Mouse (Mus musculus) gastrocnemius, adult 2 months (tissue): ENCODE measurements around the gene Lrrc42. TPM values are rescaled to one million over a fixed set of nuclear protein-coding genes. Genes with fewer than 3 reads are reported as not detected.

Source experiments
- DNase-seq: peaks from one replicate; pipeline ENCODE4 v3.0.0; 2022
- H3K27ac ChIP-seq: fragments of 200-600 bp; 2 replicates; pipeline ENCODE4 v1.8.1; 2022; ENCODE audit warnings: mild to moderate bottlenecking
- H3K4me3 ChIP-seq: fragments of 200-600 bp; 2 replicates; pipeline ENCODE4 v1.8.1; 2022; ENCODE audit warnings: mild to moderate bottlenecking, moderate library complexity
- CTCF ChIP-seq: fragments of 200-600 bp; IDR thresholded peaks from 2 replicates; pipeline ENCODE4 v1.8.1; 2022; ENCODE audit warnings: antibody characterized with exemption, mild to moderate bottlenecking, moderate library complexity
- intact Hi-C: fragments of 180-260 bp; cut with DNase I; formaldehyde crosslinking; loops from one replicate; pipeline ENCODE4 v1.15.1; 2025
- total RNA-seq, 2 experiments: library from RNA; stranded (reverse); gene quantifications; 2 replicates each; pipeline ENCODE4 v1.2.3; 2021

Gene Lrrc42
- total RNA-seq, 2 experiments from 2014 or later: 8.0 to 8.2 TPM

GRCm38 (mm10) chr4:107210483-107211097, 42.7 kb downstream of the Lrrc42 start:
- Histone ChIP-seq H3K27ac (no peak overlapping the region), H3K4me3 (no peak overlapping the region)
- intact Hi-C loops: no loop called here
- DNase-seq: no peak
- TF ChIP-seq CTCF: no peak

DNA sequence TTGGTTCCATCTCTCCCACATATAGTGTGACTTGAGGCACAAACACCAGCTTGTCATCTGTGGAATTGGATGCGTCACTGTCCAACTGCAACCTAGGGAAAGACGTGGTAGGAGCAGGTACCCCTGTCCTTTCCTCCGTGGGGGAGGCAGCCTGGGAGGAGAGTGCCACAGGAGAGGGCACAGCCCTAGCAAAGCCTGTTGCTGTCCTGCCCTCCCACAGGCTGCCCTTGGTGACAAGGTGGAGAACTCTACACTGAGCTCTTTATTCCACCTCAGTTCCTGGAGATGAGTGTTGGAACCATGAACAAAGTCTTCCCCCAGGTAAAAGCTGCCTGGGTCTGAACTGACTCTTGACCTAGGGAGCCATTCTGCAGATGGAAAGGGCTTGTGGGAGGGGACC, 44.5 kb downstream of the Lrrc42 start, which contains the start of gene Ldlrad1:
Gene Ldlrad1 (plus strand): TSS at position 301 of the 400 bp plus-strand sequence.
- H3K27ac ChIP-seq: no peak within 1 kb of the TSS
- intact Hi-C loops: no loop called here
- TF ChIP-seq CTCF: no peak
- no peak for DNase-seq
- no peak within 1 kb of the TSS for H3K4me3 ChIP-seq

GRCm38 (mm10) chr4:107207016-107207415, 46.3 kb downstream of the Lrrc42 start:
- TF ChIP-seq CTCF: no peak
- intact Hi-C loops: no loop called here
- Histone ChIP-seq H3K4me3 (no peak overlapping the region), H3K27ac (no peak overlapping the region)
- no peak for DNase-seq

DNA sequence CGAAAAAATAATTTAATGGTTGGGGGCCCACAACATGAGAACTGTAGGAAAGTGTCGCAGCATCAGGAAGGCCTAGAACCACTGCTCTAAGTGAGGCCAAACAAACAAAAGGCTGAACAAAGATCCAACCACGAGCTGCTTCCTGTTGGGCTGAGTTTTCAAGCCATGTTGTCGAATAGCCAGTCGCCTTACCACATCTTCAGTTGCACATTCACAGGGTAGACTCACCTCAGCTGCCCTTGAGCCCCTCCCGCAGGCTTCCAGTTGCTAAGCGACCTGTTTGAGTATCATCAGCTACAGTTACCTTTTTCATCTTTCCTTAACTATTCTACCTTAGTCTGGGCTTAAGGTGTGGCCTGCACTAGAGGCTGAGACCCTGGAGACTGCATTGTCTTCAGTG, 50.3 kb downstream of the Lrrc42 start:
- H3K4me3 ChIP-seq: no peak overlapping the region
- no peak overlapping the region for H3K27ac ChIP-seq
- intact Hi-C loops: no loop called here
- no peak for TF ChIP-seq CTCF
- DNase-seq: no peak

- Histone ChIP-seq H3K27ac (no peak overlapping the region), H3K4me3 (no peak overlapping the region)
- no peak for DNase-seq
- intact Hi-C loops: no loop called here
- TF ChIP-seq CTCF: no peak
These were observed 51.6 kb downstream of the Lrrc42 start for GRCm38 (mm10) chr4:107201779-107202178.

- Histone ChIP-seq H3K27ac (no peak overlapping the region), H3K4me3 (no peak overlapping the region)
- DNase-seq: no peak
- TF ChIP-seq CTCF: no peak
- intact Hi-C loops: loop anchor here (5.0 kb wide), 1 partner anchor 44 kb away; no protein-coding TSS in a partner anchor
These were observed 55.3 kb downstream of the Lrrc42 start for GRCm38 (mm10) chr4:107198072-107198471.

- Histone ChIP-seq H3K27ac (no peak overlapping the region), H3K4me3 (no peak overlapping the region)
- no peak for DNase-seq
- intact Hi-C loops: loop anchor here (5.0 kb wide), 1 partner anchor 46 kb away; no protein-coding TSS in a partner anchor
- TF ChIP-seq CTCF: no peak
These were observed 56.9 kb downstream of the Lrrc42 start for GRCm38 (mm10) chr4:107196454-107196853.

GRCm38 (mm10) chr4:107193841-107194240, 59.5 kb downstream of the Lrrc42 start:
- no peak for TF ChIP-seq CTCF
- Histone ChIP-seq H3K27ac (no peak overlapping the region), H3K4me3 (no peak overlapping the region)
- intact Hi-C loops: no loop called here
- DNase-seq: no peak

DNA sequence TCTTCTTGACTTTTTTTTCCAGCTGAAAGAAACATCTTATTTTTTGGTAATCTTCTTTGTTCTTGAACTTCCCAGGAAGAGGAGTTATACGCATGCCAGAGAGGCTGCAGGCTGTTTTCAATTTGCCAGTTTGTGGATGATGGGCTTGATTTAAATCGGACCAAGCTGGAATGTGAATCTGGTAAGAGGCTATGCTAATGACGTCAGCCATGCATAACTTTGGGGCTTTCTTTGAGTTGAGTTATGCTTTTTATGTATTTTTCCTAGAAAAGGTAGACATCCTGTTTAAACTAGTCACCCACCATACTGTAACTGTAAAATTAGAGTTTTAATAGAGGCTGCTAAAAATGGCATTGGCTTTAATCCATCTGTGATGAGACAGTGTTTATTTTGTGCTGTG, 67.6 kb downstream of the Lrrc42 start:
- Histone ChIP-seq H3K27ac (no peak overlapping the region), H3K4me3 (no peak overlapping the region)
- TF ChIP-seq CTCF: no peak
- no peak for DNase-seq
- intact Hi-C loops: no loop called here

Other genes with a start within 250 kb of the Lrrc42 start
- 10 to 100 TPM; 80.8 to 97.5 TPM for gene Mrpl37, start 186.7 kb downstream of the Lrrc42 start, total RNA-seq
- 10 to 100 TPM; 16.3 to 20.1 TPM for gene Cyb5rl, start 186.5 kb downstream of the Lrrc42 start, total RNA-seq
- not detected for gene Cdcp2, start 156.6 kb downstream of the Lrrc42 start, total RNA-seq
- 10 to 100 TPM; 68.2 to 84.3 TPM for gene Tmem59, start 75.1 kb downstream of the Lrrc42 start, total RNA-seq
- gene Tceanc2, start 74.4 kb downstream of the Lrrc42 start, total RNA-seq: 10 to 100 TPM; 12.6 to 13.2 TPM
- gene Ldlrad1, start 44.4 kb downstream of the Lrrc42 start, total RNA-seq: not detected
- gene Hspb11, start 61 bp upstream of the Lrrc42 start, total RNA-seq: 10 to 100 TPM in 1 of 2 experiments, 1 to 10 TPM in 1; 8.1 to 10.8 TPM
- gene Dio1, start 53.6 kb upstream of the Lrrc42 start, total RNA-seq: under 1 TPM in 1 of 2 experiments, not detected in 1; 0.22 TPM
- 10 to 100 TPM in 1 of 2 experiments, 1 to 10 TPM in 1; 8.2 to 10.1 TPM for gene Yipf1, start 60.8 kb upstream of the Lrrc42 start, total RNA-seq
- gene Ndc1, start 114.3 kb upstream of the Lrrc42 start, total RNA-seq: 1 to 10 TPM; 6.0 to 8.4 TPM
- under 1 TPM; 0.15 to 0.20 TPM for gene Glis1, start 181.1 kb upstream of the Lrrc42 start, total RNA-seq